Mouse (Mus musculus): ENCODE data around the gene Taf5. TPM values are rescaled to one million over a fixed set of nuclear protein-coding genes. Genes with fewer than 3 reads are reported as not detected.

The Taf5 gene
- polyA plus RNA-seq (2012; ENCODE audit: low replicate concordance), result 3.3 and 5.2 TPM in 2 replicates

DNA sequence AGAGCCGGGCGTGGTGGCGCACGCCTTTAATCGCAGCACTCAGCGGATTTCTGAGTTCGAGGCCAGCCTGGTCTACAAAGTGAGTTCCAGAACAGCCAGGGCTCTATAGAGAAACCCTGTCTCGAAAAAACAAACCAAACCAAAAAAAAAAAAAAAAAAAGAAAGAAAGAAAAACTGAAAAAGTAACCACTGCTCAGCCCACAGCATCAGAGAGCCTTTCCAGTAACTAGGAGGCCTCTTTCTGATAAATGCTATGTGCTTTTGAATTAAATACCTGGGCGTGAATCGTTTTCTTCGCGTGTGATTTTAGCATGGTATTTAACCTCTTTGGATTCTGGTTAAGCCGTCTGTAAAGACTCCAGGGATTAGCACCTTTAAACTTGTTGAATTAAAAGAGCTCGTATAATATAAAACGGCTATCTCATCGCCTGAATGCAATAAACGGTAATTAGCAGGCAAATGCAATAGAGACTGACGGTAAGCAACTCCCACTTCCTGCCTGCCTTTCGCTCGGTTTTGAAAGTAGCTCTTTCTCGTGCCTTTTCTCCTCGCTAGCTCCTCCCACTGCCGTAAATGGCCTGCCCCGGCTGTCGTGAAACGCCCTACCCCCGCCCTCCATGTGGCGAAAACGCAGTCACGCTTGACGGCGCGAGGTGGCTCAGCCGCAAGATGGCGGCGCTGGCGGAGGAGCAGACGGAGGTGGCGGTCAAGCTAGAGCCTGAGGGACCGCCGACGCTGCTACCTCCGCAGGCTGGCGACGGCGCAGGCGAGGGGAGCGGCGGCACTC, at the start of gene Taf5:
Gene Taf5 (plus strand): TSS at position 651 of the 787 bp plus-strand sequence.

DNA sequence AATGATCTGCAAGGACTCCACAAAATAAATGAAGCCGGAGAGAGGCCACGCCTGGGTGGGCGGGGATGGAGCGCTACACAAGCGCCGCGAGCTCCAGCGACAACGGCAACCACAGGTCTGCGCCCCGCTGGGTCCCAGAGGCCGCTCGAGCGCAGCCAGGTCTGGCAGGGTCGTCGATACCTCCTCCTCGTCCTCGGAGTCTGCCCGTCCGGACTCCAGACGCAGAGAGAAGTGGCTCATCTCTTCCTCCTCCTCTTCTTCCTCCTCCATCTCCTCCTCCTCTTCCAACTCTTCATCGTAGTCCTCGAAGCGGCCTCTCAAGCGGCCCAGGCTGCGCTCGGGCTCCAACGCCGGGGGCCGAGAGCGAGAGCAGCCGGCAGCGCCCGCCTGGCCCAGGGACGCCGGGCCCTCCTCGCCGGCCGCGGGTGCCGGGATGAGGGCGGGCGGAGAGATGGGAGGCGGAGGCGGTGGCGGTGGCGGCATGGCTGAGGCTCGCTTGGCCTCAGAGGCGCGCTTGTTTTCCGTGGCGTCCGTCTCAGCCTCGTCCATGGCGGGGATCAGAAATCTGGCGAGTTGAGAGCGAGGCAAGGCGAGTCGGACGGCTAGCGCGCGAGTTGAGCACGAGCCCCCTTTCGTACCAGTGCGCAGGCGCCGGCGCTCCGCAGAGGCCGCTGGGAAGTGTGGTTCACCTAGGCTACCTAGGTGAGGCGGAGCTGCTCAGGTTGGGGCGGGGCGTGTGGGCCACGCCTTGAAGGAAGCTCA, 17.1 kb upstream of the Taf5 start, which contains the start of gene Pcgf6:
Gene Pcgf6 (minus strand): TSS at position 636 of the 762 bp plus-strand sequence.

GRCm38 (mm10) chr19:47090550-47091156, 23.1 kb downstream of the Taf5 start, which contains the start of the genes Usmg5 and Pdcd11:
TSS of gene Usmg5 (minus strand) at chr19:47090647.
TSS of gene Pdcd11 (plus strand) at chr19:47090768.

Other genes with a start within 250 kb of the Taf5 start
- not detected in 2 replicates for gene Ina, start 53.0 kb upstream of the Taf5 start, polyA plus RNA-seq (2012; ENCODE audit: low replicate concordance)
- gene Nt5c2, start 52.6 kb upstream of the Taf5 start, polyA plus RNA-seq (2012; ENCODE audit: low replicate concordance), result 2.6 and 7.5 TPM in 2 replicates
- 8.2 and 17.0 TPM in 2 replicates for gene Pcgf6, start 16.8 kb upstream of the Taf5 start, polyA plus RNA-seq (2012; ENCODE audit: low replicate concordance)
- gene Usmg5, start 22.9 kb downstream of the Taf5 start, polyA plus RNA-seq (2012; ENCODE audit: low replicate concordance), result 0.64 and 18.6 TPM in 2 replicates
- 14.0 and 15.3 TPM in 2 replicates for gene Pdcd11, start 23.0 kb downstream of the Taf5 start, polyA plus RNA-seq (2012; ENCODE audit: low replicate concordance)
- 47.7 and 56.3 TPM in 2 replicates for gene Calhm2, start 70.5 kb downstream of the Taf5 start, polyA plus RNA-seq (2012; ENCODE audit: low replicate concordance)
- 0.12 TPM in 1 of 2 replicates, not detected in the other for gene Calhm1, start 76.5 kb downstream of the Taf5 start, polyA plus RNA-seq (2012; ENCODE audit: low replicate concordance)
- gene Calhm3, start 90.0 kb downstream of the Taf5 start, polyA plus RNA-seq (2012; ENCODE audit: low replicate concordance), result not detected in 2 replicates
- 1.4 and 3.5 TPM in 2 replicates for gene Neurl1a, start 111.1 kb downstream of the Taf5 start, polyA plus RNA-seq (2012; ENCODE audit: low replicate concordance)

Measured in hematopoietic multipotent progenitor cell, adult 10-12 weeks (in vitro differentiated cells).